In the genomic region with DNA sequence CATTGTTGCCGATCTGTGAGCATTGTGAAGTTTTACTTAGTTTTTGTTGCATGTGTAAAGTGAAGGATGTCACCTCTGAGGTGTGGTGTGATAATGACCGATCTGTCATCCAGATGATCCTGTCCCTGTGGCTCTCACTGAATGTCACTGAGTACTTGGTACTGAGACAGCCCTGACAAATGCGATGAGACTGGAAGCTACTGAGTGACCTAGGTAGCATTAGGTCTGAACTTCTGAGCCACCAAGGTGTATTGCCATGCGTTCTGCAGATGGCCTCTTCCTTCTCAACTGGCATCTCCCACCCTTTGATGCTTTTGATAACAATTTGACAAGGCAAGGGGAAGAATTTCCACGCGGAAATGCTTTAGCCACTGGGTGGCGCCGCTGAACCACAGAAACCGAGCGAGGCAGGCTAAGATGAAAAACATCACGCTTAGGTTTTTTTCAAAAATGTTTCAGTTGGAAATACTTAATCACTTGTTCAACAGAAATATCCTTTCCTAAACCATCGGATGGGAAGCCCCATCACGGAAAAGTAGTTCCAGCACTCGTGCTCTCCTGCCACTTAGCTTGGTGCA, we compare ENCODE assay signal across 8 mouse cellular contexts.
A peak's percentile ranks its signal among the peaks of the same experiment; 100 is the strongest.
DNase-seq lines count a peak whose midpoint lies in the region; ATAC-seq and TF ChIP-seq lines count a peak whose summit lies in the region.

No protein-coding gene starts in this region.

- peak; percentile 60 to 97 (median 93) for TF ChIP-seq CTCF in MEL (IDR thresholded peaks at IDR 0.05 in 2 of 3, conservative IDR thresholded peaks at IDR 0.05 in 1 of 3; ENCODE audit: control insufficient read depth in 1 of 3, insufficient read depth in 1 of 3, low read depth in 2 of 3, low read length in 3 of 3, poor library complexity in 1 of 3, severe bottlenecking in 1 of 3)
- peak; percentile 65 for TF ChIP-seq CTCF in lung, postnatal 0 days (IDR thresholded peaks at IDR 0.05)

- H3K4me3 ChIP-seq in MEL (ENCODE audit: control insufficient read depth in 1 of 2, insufficient read depth in 1 of 2, low read depth in 2 of 2, low read length in 2 of 2) = no peak overlapping the region
- no peak overlapping the region for H3K4me3 ChIP-seq in embryonic facial prominence, embryonic 14.5 days (ENCODE audit: low read depth, low read length)
- H3K4me3 ChIP-seq in lung, postnatal 0 days (ENCODE audit: low read depth, low read length) = no peak overlapping the region

- intact Hi-C loops in gastrocnemius, postnatal 36 days (cut with DNase I) = no loop called here

- 33% methylated on average over 14 of the region's 14 CpGs for WGBS in embryonic facial prominence, embryonic 14.5 days
- WGBS in lung, postnatal 0 days = 27% methylated on average over 14 of the region's 14 CpGs

- H3K9me3 ChIP-seq in MEL (replicated peaks; ENCODE audit: insufficient read depth, low read length) = no peaks in the 10 kb centered on the region
- no peaks in the 10 kb centered on the region for H3K9me3 ChIP-seq in embryonic facial prominence, embryonic 14.5 days (ENCODE audit: control insufficient read depth, low read length)
- H3K9me3 ChIP-seq in lung, postnatal 0 days (ENCODE audit: low read length) = no peaks in the 10 kb centered on the region

- H3K27me3 ChIP-seq in MEL (ENCODE audit: control insufficient read depth in 1 of 2, insufficient read depth in 2 of 2, low read length in 2 of 2) = no peaks in the 10 kb centered on the region
- no peaks in the 10 kb centered on the region for H3K27me3 ChIP-seq in embryonic facial prominence, embryonic 14.5 days (replicated peaks; ENCODE audit: control insufficient read depth, insufficient read depth, low read length)
- H3K27me3 ChIP-seq in lung, postnatal 0 days (replicated peaks; ENCODE audit: insufficient read depth, low read length) = no peaks in the 10 kb centered on the region

- no peak overlapping the region for H3K9ac ChIP-seq in MEL (ENCODE audit: control insufficient read depth, low read depth, low read length, poor library complexity, severe bottlenecking)
- H3K9ac ChIP-seq in embryonic facial prominence, embryonic 14.5 days (ENCODE audit: low read depth, low read length) = no peak overlapping the region
- no peak overlapping the region for H3K9ac ChIP-seq in lung, postnatal 0 days (replicated peaks; ENCODE audit: low read depth)

- H3K36me3 ChIP-seq in MEL (ENCODE audit: control insufficient read depth in 1 of 2, insufficient read depth in 2 of 2, low read length in 2 of 2) = no peaks in the 10 kb centered on the region
- no peaks in the 10 kb centered on the region for H3K36me3 ChIP-seq in embryonic facial prominence, embryonic 14.5 days (ENCODE audit: control insufficient read depth, insufficient read depth, low read length)
- no peaks in the 10 kb centered on the region for H3K36me3 ChIP-seq in lung, postnatal 0 days (ENCODE audit: insufficient read depth, low read length)

- H3K27ac ChIP-seq in MEL (ENCODE audit: control insufficient read depth, low read depth, low read length) = no peak overlapping the region
- H3K27ac ChIP-seq in embryonic facial prominence, embryonic 14.5 days (replicated peaks; ENCODE audit: low read depth, low read length) = no peak overlapping the region
- H3K27ac ChIP-seq in lung, postnatal 0 days (ENCODE audit: low read length) = no peak overlapping the region

- 0 out of 2 replicates have a peak overlapping the region, but pooled peaks have one; percentile 32 for H3K4me2 ChIP-seq in embryonic facial prominence, embryonic 14.5 days (ENCODE audit: low read depth, low read length)
- H3K4me2 ChIP-seq in lung, postnatal 0 days (replicated peaks; ENCODE audit: low read depth, low read length) = no peak overlapping the region

- no peak; the same call in none of the 2 replicates for TF ChIP-seq RAD21 in MEL (IDR thresholded peaks at IDR 0.05; ENCODE audit: low read depth, low read length)

- no peaks in the 10 kb centered on the region for H3K79me2 ChIP-seq in MEL (ENCODE audit: control insufficient read depth, insufficient read depth, low read length, poor library complexity)

- no peak for ATAC-seq in embryonic facial prominence, embryonic 14.5 days (ENCODE audit: low read depth)
- no peak for ATAC-seq in lung, postnatal 0 days

- peak; percentile 22 to 43 for DNase-seq in gastrocnemius, postnatal 4 days (ENCODE audit: low spot score in 2 of 2)
- DNase-seq in gastrocnemius, postnatal 36 days = no peak
- peak; percentile 68 for DNase-seq in MEL (ENCODE audit: low read depth, low spot score)
- peak; percentile 58 for DNase-seq in embryonic facial prominence, embryonic 14.5 days (ENCODE audit: low spot score)
- peak; percentile 67 for DNase-seq in layer of hippocampus, adult 11-12 months (ENCODE audit: low spot score)
- DNase-seq in lung, postnatal 0 days (ENCODE audit: low spot score) = peak; percentile 27
- DNase-seq in right cerebral cortex, postnatal 10 days (ENCODE audit: low spot score in 2 of 2) = peak; percentile 79 to 87
- no peak for DNase-seq in c-Kit-positive CD71-positive TER-119-positive erythroid progenitor cells, embryonic 14.5 days (ENCODE audit: low spot score)

- 0 out of 4 replicates have a peak, but pooled peaks cover 0 to 2% of the 10 kb centered on the region in 2 experiments for H3K4me1 ChIP-seq in MEL (ENCODE audit: control insufficient read depth in 1 of 2, insufficient read depth in 2 of 2, low read length in 2 of 2)
- H3K4me1 ChIP-seq in embryonic facial prominence, embryonic 14.5 days (ENCODE audit: control insufficient read depth, insufficient read depth, low read length) = no peaks in the 10 kb centered on the region
- H3K4me1 ChIP-seq in lung, postnatal 0 days (ENCODE audit: insufficient read depth, low read depth, low read length) = no peaks in the 10 kb centered on the region

- no peak for TF ChIP-seq POLR2A in MEL (IDR thresholded peaks at IDR 0.05; ENCODE audit: control insufficient read depth in 1 of 2, insufficient read depth in 1 of 2, low read depth in 1 of 2, low read length in 2 of 2, poor library complexity in 1 of 2)

- no peak for TF ChIP-seq EP300 in MEL (IDR thresholded peaks at IDR 0.05; ENCODE audit: low read depth in 1 of 2, low read length in 2 of 2)
- no peak for TF ChIP-seq EP300 in lung, postnatal 0 days (IDR thresholded peaks at IDR 0.05)

TF ChIP-seq in MEL, 35 proteins besides CTCF, POLR2A, EP300 and RAD21:
- peak; percentile 96 for TF ChIP-seq ZC3H11A (IDR thresholded peaks at IDR 0.05; ENCODE audit: low read depth, low read length)
- TF ChIP-seq GATA1 (IDR thresholded peaks at IDR 0.05; ENCODE audit: low read depth, low read length) = peak; percentile 9; the same call in 1 of the 2 replicates
- TF ChIP-seq ZNF384 (IDR thresholded peaks at IDR 0.05; ENCODE audit: low read depth, low read length) = peak; percentile 78
- 0 out of 2 replicates have a peak, but pooled peaks have one; percentile 21 for TF ChIP-seq ELF1 (IDR thresholded peaks at IDR 0.05; ENCODE audit: low read depth, low read length)
- TF ChIP-seq KAT2A (conservative IDR thresholded peaks at IDR 0.05; ENCODE audit: low read depth, low read length) = no peak
- no peak for TF ChIP-seq MAX (IDR thresholded peaks at IDR 0.05; ENCODE audit: low read length)
- no peak for TF ChIP-seq MAFK (IDR thresholded peaks at IDR 0.05; ENCODE audit: borderline replicate concordance, low read depth, low read length)
- TF ChIP-seq SMC3 (IDR thresholded peaks at IDR 0.05; ENCODE audit: low read depth, low read length) = peak; percentile 98
TF ChIP-seq in MEL: peak in this region for 5.

Comparison
In these comparisons a context has a peak if more than half of its experiments do, and no peak if none do; other contexts are left out.
1. DNase-seq: peak in gastrocnemius, postnatal 4 days (2 of 2), MEL (single experiment), embryonic facial prominence, embryonic 14.5 days (single experiment), layer of hippocampus, adult 11-12 months (single experiment), lung, postnatal 0 days (single experiment) and right cerebral cortex, postnatal 10 days (2 of 2); none in gastrocnemius, postnatal 36 days (0 of 2) and c-Kit-positive CD71-positive TER-119-positive erythroid progenitor cells, embryonic 14.5 days (single experiment).